Mouse (Mus musculus): ENCODE results near the gene Rnf150.

DNA sequence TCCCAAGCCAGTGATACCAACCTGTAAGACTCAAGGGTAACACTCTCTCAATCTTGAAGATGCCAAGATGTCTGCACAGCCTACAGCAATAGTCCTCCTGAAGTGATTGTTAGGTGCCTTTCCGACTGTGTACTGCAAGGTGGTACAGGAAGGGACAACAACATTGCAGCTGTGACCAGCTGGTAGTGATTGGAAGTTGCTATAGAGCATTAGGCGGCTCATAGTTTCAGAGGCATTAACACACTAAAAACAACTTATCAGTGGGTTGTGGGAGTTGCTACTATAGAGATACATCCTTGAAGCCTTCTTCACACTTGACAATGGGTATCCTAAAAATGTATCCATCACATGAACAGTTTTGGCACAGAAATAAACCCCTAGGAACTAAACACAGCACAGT lies 33.6 kb downstream of the Rnf150 start:
- TF ChIP-seq MYOD1 (IDR thresholded peaks at IDR 0.05; ENCODE audit: control insufficient read depth, insufficient read length, low read depth) (no peak), MAX (IDR thresholded peaks at IDR 0.05) (no peak), CTCF (IDR thresholded peaks at IDR 0.05; ENCODE audit: control insufficient read depth, insufficient read depth, insufficient read length) (no peak)

Measured in C2C12 (cell line).